Mouse (Mus musculus) WW6 (cell line): ENCODE measurements at regions not wholly inside any gene's neighbourhood (a gene's known extent, or its start where the extent isn't known, plus 50 kb on each side); places are given as distances from the start of the nearest gene placed in this dataset.

ENCODE experiments used
- DNase-seq: peaks from one replicate; pipeline ENCODE4 v3.0.0-alpha.2; 2013; ENCODE audit warnings: low read depth, low spot score

GRCm38 (mm10) chr3:141051685-141052084 lies 160.5 kb downstream of the Pdha2 start:
- DNase-seq = no peak

- DNase-seq = no peak
Observed at GRCm38 (mm10) chr3:141014262-141014547, 197.9 kb downstream of the Pdha2 start.

- DNase-seq = no peak
Observed at GRCm38 (mm10) chr3:141013521-141014261, 198.5 kb downstream of the Pdha2 start.

GRCm38 (mm10) chr3:141012976-141013375 lies 199.2 kb downstream of the Pdha2 start:
- DNase-seq = no peak

- no peak for DNase-seq
Observed at GRCm38 (mm10) chr3:141008792-141009191, 203.4 kb downstream of the Pdha2 start.

- DNase-seq = no peak
Observed at GRCm38 (mm10) chr3:141005885-141006284, 206.3 kb downstream of the Pdha2 start.

DNA sequence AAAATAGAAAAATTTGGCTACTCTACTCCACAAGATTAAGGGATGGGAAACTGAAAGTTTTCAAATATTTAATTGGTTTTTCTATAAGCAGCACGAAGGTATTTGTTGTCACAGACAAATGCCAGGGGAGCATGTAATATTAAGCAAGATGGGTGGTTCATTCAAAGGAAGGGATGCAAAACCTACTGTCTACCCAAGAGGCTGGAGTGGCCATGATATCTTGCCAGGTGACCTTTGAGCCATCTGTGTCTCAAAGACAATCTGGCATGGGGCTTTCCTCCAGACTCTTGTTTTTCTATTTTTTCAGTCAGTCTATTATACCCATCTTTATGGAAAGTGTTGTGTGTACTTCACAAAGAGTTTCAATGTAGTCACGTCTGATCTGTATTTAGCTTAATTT lies 208.6 kb downstream of the Pdha2 start:
- DNase-seq = no peak

- DNase-seq = no peak
Observed at GRCm38 (mm10) chr3:140988247-140988646, 223.9 kb downstream of the Pdha2 start.

GRCm38 (mm10) chr3:140973519-140973918 lies 238.6 kb downstream of the Pdha2 start:
- no peak for DNase-seq

- DNase-seq = no peak
Observed at GRCm38 (mm10) chr3:140969892-140970880, 242.0 kb downstream of the Pdha2 start.

- DNase-seq = no peak
Observed at GRCm38 (mm10) chr3:140968556-140968955, 243.6 kb downstream of the Pdha2 start.

GRCm38 (mm10) chr3:140957666-140958065 lies 254.5 kb downstream of the Pdha2 start:
- no peak for DNase-seq

DNA sequence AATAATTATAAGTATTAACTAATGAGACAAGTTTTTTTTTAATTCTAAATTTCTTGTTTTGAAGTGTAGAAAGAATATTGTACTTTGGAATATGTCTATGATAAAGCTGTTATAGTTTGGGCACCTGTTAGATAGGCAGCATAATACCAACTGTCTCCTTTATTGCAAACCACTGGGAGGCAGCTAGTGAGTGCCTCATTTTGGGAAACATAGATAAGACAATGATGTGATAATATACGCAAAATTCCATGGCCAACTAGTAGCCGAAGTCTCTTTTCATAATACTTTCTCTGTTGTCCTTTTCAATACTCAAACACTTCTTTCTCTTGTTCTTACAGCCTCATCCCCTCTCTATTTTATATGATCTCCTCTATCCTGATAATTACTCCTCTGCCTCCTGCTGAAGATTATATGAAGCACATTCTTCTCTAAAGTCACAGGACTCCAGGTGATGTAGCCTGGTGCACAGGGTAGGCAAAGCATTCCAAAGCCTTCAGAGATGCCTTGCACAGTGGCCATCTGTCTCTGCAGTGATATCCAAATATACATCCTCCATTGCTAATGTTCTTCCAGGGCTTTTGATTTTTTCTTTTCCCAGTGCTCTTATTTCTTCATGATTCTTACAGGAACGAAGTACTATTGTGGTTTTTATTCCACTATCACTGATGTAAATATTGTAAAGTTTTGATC lies 259.9 kb downstream of the Pdha2 start:
- DNase-seq = no peak

DNA sequence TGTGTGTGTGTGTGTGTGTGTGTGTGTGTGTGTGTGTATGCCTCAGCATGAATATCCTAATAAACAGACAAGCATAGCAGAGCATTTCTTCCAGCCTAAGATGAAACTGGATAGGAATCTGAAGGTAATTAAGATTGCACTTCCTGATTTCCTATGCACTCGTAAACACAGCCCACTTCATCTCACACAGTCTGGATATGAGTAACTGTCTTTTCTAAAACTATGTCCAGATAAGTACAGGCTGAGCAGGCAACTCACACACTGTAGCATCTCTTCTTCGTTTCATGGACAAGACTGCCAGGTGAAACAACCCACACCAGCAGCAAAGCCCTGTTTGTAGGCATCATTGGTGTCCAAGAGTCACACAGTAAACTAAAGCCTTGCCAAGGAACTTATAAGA lies 261.1 kb downstream of the Pdha2 start:
- no peak for DNase-seq

DNA sequence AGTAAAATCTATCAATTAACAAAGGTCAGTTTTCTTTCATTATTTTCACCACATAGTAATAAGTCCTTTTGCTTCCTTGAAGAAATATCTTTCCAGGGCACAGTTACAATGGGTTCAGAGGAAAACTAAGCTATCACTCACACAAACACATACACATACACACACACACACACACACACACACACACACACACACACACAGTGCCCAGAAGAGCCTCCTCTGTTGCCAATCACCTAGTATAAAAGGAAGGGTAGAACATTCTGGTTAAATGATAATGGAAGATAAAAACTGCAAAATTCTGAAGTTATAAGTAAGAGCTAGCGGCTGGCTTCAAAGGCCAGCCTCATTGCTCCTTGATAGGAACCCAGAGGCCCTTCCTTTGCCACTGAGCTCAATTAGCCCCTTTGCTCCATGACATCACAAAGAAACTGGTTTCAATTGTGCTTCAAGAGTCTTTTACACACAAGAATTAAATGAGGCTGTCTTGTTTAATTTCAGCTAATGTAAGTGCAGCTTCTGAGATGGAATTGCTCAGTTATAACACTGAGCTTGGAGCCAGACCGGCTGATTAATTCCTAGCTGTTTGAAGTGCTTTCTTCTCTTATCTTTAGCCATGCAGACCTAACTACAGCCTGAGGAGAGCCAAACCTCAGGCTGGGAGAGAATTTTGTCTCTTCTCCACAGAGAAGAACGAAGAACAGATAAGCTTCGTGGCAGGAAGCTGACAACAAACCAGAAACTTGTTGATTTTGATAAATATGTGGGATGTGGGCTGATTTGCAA lies 262.1 kb downstream of the Pdha2 start:
- no peak for DNase-seq

GRCm38 (mm10) chr3:140942450-140942849 lies 269.7 kb downstream of the Pdha2 start:
- DNase-seq = no peak

- no peak for DNase-seq
Observed at GRCm38 (mm10) chr3:140941898-140942297, 270.3 kb downstream of the Pdha2 start.

GRCm38 (mm10) chr3:140941316-140941715 lies 270.8 kb downstream of the Pdha2 start:
- DNase-seq = no peak

DNA sequence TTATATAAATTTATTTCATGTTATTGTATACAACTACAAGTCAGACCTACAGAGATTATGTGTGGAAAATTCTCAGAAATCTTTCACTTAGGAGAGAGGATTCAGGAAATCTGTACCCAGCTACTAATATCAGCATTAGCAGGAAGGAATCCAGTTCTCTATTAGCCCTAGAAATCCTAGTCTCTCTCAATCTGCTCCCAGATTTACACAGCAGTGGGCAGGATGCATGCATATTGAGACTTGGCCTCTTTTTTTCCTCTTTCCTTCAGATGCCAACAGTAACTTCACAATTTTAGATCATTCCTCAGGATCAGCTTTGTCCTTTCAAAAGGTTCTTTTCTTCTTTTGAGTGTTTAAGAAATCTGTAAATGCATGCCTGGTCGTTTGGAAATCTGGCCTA lies 279.0 kb downstream of the Pdha2 start:
- no peak for DNase-seq

DNA sequence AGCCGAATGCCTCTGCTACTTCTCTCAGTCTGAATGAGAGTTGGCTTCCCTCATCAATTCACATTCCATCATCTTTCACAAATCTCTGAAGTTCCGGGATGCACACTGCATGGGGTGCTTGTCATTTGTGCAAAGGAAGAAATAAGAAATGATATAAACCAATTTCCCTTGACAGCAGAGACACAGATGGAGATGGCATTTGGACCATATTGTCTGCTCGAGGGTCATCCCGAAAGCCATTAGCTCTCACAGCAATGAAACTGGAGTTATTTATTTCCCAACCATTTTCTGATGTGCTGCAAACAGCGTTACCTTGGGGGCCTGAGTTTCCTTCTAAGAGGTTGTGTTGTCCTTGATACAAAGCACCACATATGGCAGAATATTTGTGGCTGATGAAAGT lies 285.5 kb downstream of the Pdha2 start:
- DNase-seq = no peak

DNA sequence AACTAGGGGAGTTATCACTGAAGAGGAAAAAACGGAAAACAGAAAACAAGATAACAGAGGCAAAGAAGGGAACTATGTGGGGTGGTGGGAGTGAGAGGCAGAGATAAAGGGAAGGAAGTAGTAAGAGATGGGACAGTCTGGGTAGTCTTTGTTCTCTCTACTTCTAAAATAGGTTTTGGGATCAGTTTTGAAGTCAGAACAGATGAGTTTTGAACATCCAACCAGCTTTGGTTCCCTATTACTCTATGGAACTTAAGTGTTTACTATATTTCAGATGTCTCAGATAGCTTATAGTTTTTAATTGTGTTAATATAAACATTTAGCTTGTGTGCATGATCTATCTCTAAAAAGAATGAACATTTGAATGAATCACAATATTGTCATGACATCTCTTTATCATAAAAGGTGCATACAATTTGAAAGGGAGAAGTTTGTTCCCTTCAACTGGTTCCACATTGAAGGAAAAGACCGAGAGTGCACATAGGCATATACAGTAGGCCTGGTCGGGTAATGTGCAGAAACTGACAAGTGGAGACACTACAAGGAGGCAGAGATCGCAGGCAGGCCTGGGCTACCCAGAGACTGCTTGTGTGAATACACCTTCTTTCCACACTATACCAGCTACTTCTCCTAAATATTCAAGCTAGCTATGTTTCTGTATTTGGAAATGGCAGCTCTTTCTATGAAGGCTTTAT lies 335.8 kb downstream of the Pdha2 start:
- DNase-seq = no peak
